Mouse (Mus musculus): ENCODE results near the gene Nt5dc2. TPM values are rescaled to one million over a fixed set of nuclear protein-coding genes. Genes with fewer than 3 reads are reported as not detected.

The Nt5dc2 gene
- 401 and 429 TPM in 2 replicates for polyA plus RNA-seq (2016; fragmentation: Nextera tagmentation; extraction: Ambion mirVana)

GRCm38 (mm10) chr14:31130236-31131220, at the start of gene Nt5dc2:
Gene Nt5dc2 (plus strand): TSS chr14:31131053.
- Histone ChIP-seq H3K27me3 (no peaks in the 10 kb centered on the region), H3K27ac (peak within 1 kb of the TSS; percentile 92), H3K9me3 (replicated peaks) (no peaks in the 10 kb centered on the region), H3K4me1 (peaks cover 56% of the 10 kb centered on the region), H3K36me3 (peaks cover 11% of the 10 kb centered on the region), H3K4me2 (replicated peaks) (peak within 1 kb of the TSS; percentile 89), H3K9ac (peak within 1 kb of the TSS; percentile 94), H3K4me3 (peak within 1 kb of the TSS; percentile 86)
- ATAC-seq (ENCODE audit: low FRiP score), result peak; percentile 84
- WGBS, result 5% methylated on average over 51 of the region's 63 CpGs

DNA sequence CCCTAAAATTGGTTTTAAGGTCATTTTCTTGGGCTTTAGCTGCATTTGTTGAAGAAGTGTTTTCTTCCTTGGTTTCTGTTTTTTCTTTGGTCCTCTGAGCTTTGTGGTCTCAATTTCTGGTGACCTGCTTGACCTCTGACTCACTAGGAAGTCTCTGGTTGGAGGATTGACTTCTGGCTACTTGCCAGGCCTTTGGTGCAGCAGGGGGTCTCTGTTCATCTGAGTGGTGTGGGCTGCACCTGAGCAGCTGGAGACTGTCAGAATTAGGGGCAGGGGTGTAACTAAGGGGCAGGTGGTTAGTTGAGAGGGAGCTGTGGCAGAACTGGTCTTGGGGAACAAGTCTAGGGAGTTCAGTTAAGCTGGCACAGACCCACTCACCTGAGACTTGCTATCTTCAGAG, 49.7 kb upstream of the Nt5dc2 start:
- H3K4me2 ChIP-seq (replicated peaks), result no peak overlapping the region
- no peaks in the 10 kb centered on the region for H3K27me3 ChIP-seq
- H3K4me3 ChIP-seq, result no peak overlapping the region
- no peak overlapping the region for H3K27ac ChIP-seq
- no peak overlapping the region for H3K9ac ChIP-seq
- H3K4me1 ChIP-seq, result no peaks in the 10 kb centered on the region
- no peak for ATAC-seq (ENCODE audit: low FRiP score)
- H3K36me3 ChIP-seq, result peaks cover 59% of the 10 kb centered on the region
- no peaks in the 10 kb centered on the region for H3K9me3 ChIP-seq (replicated peaks)

- Histone ChIP-seq H3K9ac (no peak overlapping the region), H3K36me3 (peaks cover 72% of the 10 kb centered on the region), H3K27ac (no peak overlapping the region), H3K4me3 (no peak overlapping the region), H3K9me3 (replicated peaks) (no peaks in the 10 kb centered on the region), H3K4me2 (replicated peaks) (no peak overlapping the region), H3K27me3 (no peaks in the 10 kb centered on the region), H3K4me1 (no peaks in the 10 kb centered on the region)
- 87% methylated on average over 6 of the region's 6 CpGs for WGBS
- ATAC-seq (ENCODE audit: low FRiP score), result no peak
These were observed 43.4 kb upstream of the Nt5dc2 start for GRCm38 (mm10) chr14:31087433-31087832.

- no peak overlapping the region for H3K4me3 ChIP-seq
- no peaks in the 10 kb centered on the region for H3K27me3 ChIP-seq
- H3K9me3 ChIP-seq (replicated peaks), result no peaks in the 10 kb centered on the region
- H3K36me3 ChIP-seq, result peaks cover 72% of the 10 kb centered on the region
- ATAC-seq (ENCODE audit: low FRiP score), result no peak
- H3K27ac ChIP-seq, result no peak overlapping the region
- H3K4me2 ChIP-seq (replicated peaks), result no peak overlapping the region
- no peaks in the 10 kb centered on the region for H3K4me1 ChIP-seq
- no peak overlapping the region for H3K9ac ChIP-seq
- 94% methylated on average over 2 of the region's 2 CpGs for WGBS
These were observed 42.3 kb upstream of the Nt5dc2 start for GRCm38 (mm10) chr14:31088515-31088914.

- Histone ChIP-seq H3K9me3 (replicated peaks) (no peaks in the 10 kb centered on the region), H3K4me3 (no peak overlapping the region), H3K4me1 (no peaks in the 10 kb centered on the region), H3K36me3 (peaks cover 76% of the 10 kb centered on the region), H3K27ac (no peak overlapping the region), H3K4me2 (replicated peaks) (no peak overlapping the region), H3K9ac (no peak overlapping the region), H3K27me3 (no peaks in the 10 kb centered on the region)
- ATAC-seq (ENCODE audit: low FRiP score), result no peak
- WGBS, result 92% methylated on average over 1 of the region's 1 CpGs
These were observed 40.9 kb upstream of the Nt5dc2 start for GRCm38 (mm10) chr14:31089918-31090317.

- Histone ChIP-seq H3K27me3 (no peaks in the 10 kb centered on the region), H3K9me3 (replicated peaks) (no peaks in the 10 kb centered on the region), H3K9ac (no peak overlapping the region), H3K36me3 (peaks cover 62% of the 10 kb centered on the region), H3K4me3 (no peak overlapping the region), H3K4me2 (replicated peaks) (no peak overlapping the region), H3K27ac (no peak overlapping the region), H3K4me1 (no peaks in the 10 kb centered on the region)
- 87% methylated on average over 2 of the region's 2 CpGs for WGBS
- no peak for ATAC-seq (ENCODE audit: low FRiP score)
These were observed 25.7 kb upstream of the Nt5dc2 start for GRCm38 (mm10) chr14:31105156-31105555.

GRCm38 (mm10) chr14:31110613-31111012, 20.2 kb upstream of the Nt5dc2 start:
- H3K36me3 ChIP-seq, result peaks cover 64% of the 10 kb centered on the region
- no peak overlapping the region for H3K4me3 ChIP-seq
- H3K27me3 ChIP-seq, result no peaks in the 10 kb centered on the region
- no peak overlapping the region for H3K4me2 ChIP-seq (replicated peaks)
- WGBS, result 95% methylated on average over 3 of the region's 3 CpGs
- no peak overlapping the region for H3K9ac ChIP-seq
- no peaks in the 10 kb centered on the region for H3K9me3 ChIP-seq (replicated peaks)
- H3K4me1 ChIP-seq, result no peaks in the 10 kb centered on the region
- no peak for ATAC-seq (ENCODE audit: low FRiP score)
- no peak overlapping the region for H3K27ac ChIP-seq

DNA sequence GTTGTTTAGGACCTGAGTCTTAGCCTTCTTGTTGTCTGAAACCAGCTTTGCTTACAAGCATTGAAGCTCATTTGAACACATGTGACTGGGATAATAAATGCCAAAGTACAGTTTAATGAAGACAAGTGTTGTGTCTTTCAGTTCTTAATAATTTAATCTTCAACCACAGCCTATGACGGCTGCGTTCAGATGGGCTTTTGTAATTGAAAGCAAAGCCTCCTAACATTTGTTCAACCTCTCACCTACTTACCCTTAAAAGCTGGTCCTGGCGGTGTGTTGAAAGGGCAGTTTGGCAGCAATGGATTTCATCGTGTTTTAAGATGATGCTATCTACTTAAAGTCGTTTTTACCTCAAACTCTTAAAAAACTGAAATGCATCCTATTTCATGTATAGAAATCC, 18.7 kb upstream of the Nt5dc2 start:
- peaks cover 63% of the 10 kb centered on the region for H3K36me3 ChIP-seq
- H3K4me2 ChIP-seq (replicated peaks), result no peak overlapping the region
- no peaks in the 10 kb centered on the region for H3K4me1 ChIP-seq
- no peak overlapping the region for H3K4me3 ChIP-seq
- H3K9me3 ChIP-seq (replicated peaks), result no peaks in the 10 kb centered on the region
- no peak overlapping the region for H3K9ac ChIP-seq
- no peak for ATAC-seq (ENCODE audit: low FRiP score)
- no peak overlapping the region for H3K27ac ChIP-seq
- 90% methylated on average over 5 of the region's 5 CpGs for WGBS
- H3K27me3 ChIP-seq, result no peaks in the 10 kb centered on the region

DNA sequence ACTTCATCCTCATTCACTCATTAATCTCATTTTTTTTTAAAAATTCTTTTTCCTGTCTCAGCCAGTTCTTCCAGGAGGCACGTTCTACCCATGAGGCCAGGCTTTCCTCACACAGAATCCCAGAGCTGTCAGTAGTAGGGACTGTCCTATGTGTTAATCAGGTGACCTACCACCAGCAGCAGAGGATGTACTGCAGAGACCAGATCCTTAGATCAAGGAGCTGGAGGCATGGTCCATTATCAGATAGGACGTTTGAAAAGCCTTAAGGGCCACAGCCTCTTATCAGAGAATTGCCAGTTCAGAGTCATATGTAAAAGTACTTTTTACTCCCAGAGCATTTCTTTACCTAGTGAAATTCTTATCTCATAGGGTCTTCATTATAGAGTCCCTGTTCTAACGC, 16.8 kb upstream of the Nt5dc2 start:
- ATAC-seq (ENCODE audit: low FRiP score), result no peak
- no peak overlapping the region for H3K9ac ChIP-seq
- no peaks in the 10 kb centered on the region for H3K9me3 ChIP-seq (replicated peaks)
- H3K4me1 ChIP-seq, result no peaks in the 10 kb centered on the region
- WGBS, result 88% methylated on average over 3 of the region's 3 CpGs
- no peak overlapping the region for H3K27ac ChIP-seq
- H3K27me3 ChIP-seq, result no peaks in the 10 kb centered on the region
- peaks cover 67% of the 10 kb centered on the region for H3K36me3 ChIP-seq
- no peak overlapping the region for H3K4me3 ChIP-seq
- H3K4me2 ChIP-seq (replicated peaks), result no peak overlapping the region

GRCm38 (mm10) chr14:31115522-31115921, 15.3 kb upstream of the Nt5dc2 start:
- Histone ChIP-seq H3K4me3 (no peak overlapping the region), H3K4me1 (no peaks in the 10 kb centered on the region), H3K4me2 (replicated peaks) (no peak overlapping the region), H3K27ac (no peak overlapping the region), H3K27me3 (no peaks in the 10 kb centered on the region), H3K36me3 (peaks cover 57% of the 10 kb centered on the region), H3K9ac (no peak overlapping the region), H3K9me3 (replicated peaks) (no peaks in the 10 kb centered on the region)
- no peak for ATAC-seq (ENCODE audit: low FRiP score)
- 83% methylated on average over 2 of the region's 2 CpGs for WGBS

DNA sequence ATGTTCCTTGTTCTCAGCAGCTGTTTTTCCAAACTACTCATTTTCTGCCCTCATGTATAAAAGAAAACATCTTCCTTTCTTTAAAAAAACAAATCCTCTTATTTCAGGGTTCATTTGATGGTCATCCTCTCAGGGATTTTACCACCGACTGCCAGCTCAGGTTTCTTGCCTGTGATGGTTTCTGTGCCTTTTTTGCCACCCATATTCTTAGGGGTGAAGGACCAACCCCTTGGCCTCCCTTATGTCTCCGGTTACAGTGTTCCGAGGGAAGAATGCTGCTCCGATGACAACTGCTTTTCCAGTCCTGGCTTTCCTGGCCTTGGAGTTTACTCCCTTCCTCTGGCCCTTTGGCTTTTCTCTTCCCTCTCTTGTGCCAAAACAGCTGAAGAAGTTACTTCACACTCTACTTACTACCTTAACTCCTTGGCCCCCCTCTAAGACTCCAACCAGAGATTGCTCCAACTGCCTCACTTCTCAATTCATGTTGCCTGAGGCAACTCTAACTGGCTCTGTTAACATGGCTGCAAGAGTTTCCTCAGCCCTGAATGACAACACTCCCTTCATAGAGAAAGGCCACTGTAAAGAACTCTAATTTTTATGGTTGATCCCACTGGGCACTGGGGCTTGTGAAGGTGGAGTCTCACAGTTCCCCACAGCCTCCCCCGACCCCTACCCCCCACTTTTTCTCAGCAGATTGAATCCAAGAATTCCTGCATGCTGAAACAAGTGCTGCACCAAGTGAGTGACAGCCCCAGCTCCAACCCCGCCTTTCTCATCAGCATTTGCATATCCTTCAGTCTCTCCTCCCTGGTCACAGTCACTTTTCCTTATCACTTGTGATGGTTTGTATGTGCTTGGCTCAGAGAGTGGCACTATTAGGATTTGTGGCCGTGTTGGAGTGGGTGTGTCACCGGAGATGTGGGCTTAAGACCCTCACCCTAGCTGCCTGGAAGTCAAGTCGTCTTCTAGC, 5.5 kb upstream of the Nt5dc2 start:
- ATAC-seq (ENCODE audit: low FRiP score), result no peak
- H3K36me3 ChIP-seq, result peaks cover 15% of the 10 kb centered on the region
- H3K9ac ChIP-seq, result no peak overlapping the region
- WGBS, result 68% methylated on average over 9 of the region's 9 CpGs
- peaks cover 33% of the 10 kb centered on the region for H3K4me1 ChIP-seq
- H3K9me3 ChIP-seq (replicated peaks), result no peaks in the 10 kb centered on the region
- H3K4me2 ChIP-seq (replicated peaks), result no peak overlapping the region
- H3K27ac ChIP-seq, result 0 out of 2 replicates have a peak overlapping the region, but pooled peaks have one; percentile 30
- no peak overlapping the region for H3K4me3 ChIP-seq
- H3K27me3 ChIP-seq, result no peaks in the 10 kb centered on the region

DNA sequence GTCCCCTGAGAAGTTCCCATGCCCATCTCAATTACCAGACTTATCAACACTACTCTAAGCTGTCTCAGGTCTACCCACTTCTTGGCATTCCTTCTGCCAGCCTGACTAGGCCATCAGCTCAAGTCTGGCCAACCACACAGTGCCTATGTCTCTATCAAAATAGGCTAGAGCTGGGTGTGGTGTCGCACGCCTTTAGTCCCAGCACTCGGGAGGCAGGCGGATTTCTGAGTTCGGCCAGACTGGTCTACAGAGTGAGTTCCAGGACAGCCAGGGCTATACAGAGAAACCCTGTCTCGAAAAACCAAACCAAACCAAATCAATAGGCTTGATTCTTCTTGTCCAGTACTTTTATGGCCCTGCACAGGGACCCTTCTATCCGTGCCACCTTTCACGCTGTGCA, 4.0 kb upstream of the Nt5dc2 start:
- H3K4me3 ChIP-seq, result no peak overlapping the region
- no peaks in the 10 kb centered on the region for H3K27me3 ChIP-seq
- no peak for ATAC-seq (ENCODE audit: low FRiP score)
- WGBS, result 92% methylated on average over 8 of the region's 8 CpGs
- no peak overlapping the region for H3K9ac ChIP-seq
- H3K9me3 ChIP-seq (replicated peaks), result no peaks in the 10 kb centered on the region
- 0 out of 2 replicates have a peak, but pooled peaks cover 7% of the 10 kb centered on the region for H3K36me3 ChIP-seq
- H3K4me1 ChIP-seq, result peaks cover 37% of the 10 kb centered on the region
- H3K27ac ChIP-seq, result no peak overlapping the region
- 0 out of 2 replicates have a peak overlapping the region, but pooled peaks have one; percentile 40 for H3K4me2 ChIP-seq (replicated peaks)

Measured in hindbrain, embryonic 12.5 days (tissue).